Mouse (Mus musculus) hindbrain, postnatal 0 days (tissue): ENCODE measurements around the gene Pdp2. TPM values are rescaled to one million over a fixed set of nuclear protein-coding genes. Genes with fewer than 3 reads are reported as not detected.

ENCODE experiments used
- ATAC-seq: fragments of 200-750 bp; cut with Nextera tagmentation; 2 replicates; pipeline ENCODE4 v1.8.0; 2017; ENCODE audit warnings: mild to moderate bottlenecking, moderate TSS enrichment, moderate library complexity
- DNase-seq: peaks from one replicate; pipeline ENCODE4 v3.0.0-alpha.2; 2015; ENCODE audit warnings: low spot score
- H3K27ac ChIP-seq: fragments of 300-500 bp; sonication (generic); 2 replicates; pipeline ENCODE4 v1.5.1; 2014; ENCODE audit warnings: mild to moderate bottlenecking
- H3K27me3 ChIP-seq: fragments of 300-500 bp; sonication (generic); 2 replicates; pipeline ENCODE4 v1.6.1; 2014; ENCODE audit warnings: low read length, mixed read lengths; ENCODE audit not compliant: insufficient read depth
- H3K36me3 ChIP-seq: fragments of 300-500 bp; sonication (generic); 2 replicates; pipeline ENCODE4 v1.6.1; 2014; ENCODE audit warnings: low read length, mixed read lengths; ENCODE audit not compliant: insufficient read depth
- H3K4me1 ChIP-seq: fragments of 300-500 bp; sonication (generic); 2 replicates; pipeline ENCODE4 v1.6.1; 2014; ENCODE audit warnings: antibody characterized with exemption, low read length, mixed read lengths; ENCODE audit not compliant: insufficient read depth
- H3K4me2 ChIP-seq: fragments of 300-500 bp; sonication (generic); 2 replicates; pipeline ENCODE4 v1.6.1; 2014; ENCODE audit warnings: low read depth, mild to moderate bottlenecking, low read length, moderate library complexity, mixed read lengths
- H3K4me3 ChIP-seq: fragments of 300-500 bp; sonication (generic); 2 replicates; pipeline ENCODE4 v1.5.1; 2014; ENCODE audit warnings: low read length
- H3K9ac ChIP-seq: fragments of 300-500 bp; sonication (generic); replicated peaks from 2 replicates; pipeline ENCODE4 v1.6.1; 2014; ENCODE audit warnings: mild to moderate bottlenecking, low read length, moderate library complexity, mixed read lengths
- H3K9me3 ChIP-seq: fragments of 300-500 bp; sonication (generic); 2 replicates; pipeline ENCODE4 v1.6.1; 2016; ENCODE audit warnings: low read length, mixed read lengths
- CTCF ChIP-seq: IDR thresholded peaks from 2 replicates; pipeline ENCODE4 v1.5.1; 2016; ENCODE audit warnings: antibody characterized with exemption, control low read depth, low read depth
- WGBS: fragments of 180-500 bp; shearing (Covaris S2); extraction: QIAGEN DNeasy Blood & Tissue Kit; methylation state at CpG from one replicate; pipeline ENCODE4 v1.1.7; 2014; 5-methylcytosine and 5-hydroxymethylcytosine counted together
- polyA plus RNA-seq: library from polyadenylated mRNA; unstranded; fragments of >200 nt; fragmentation: Nextera tagmentation; extraction: Ambion mirVana; gene quantifications from 2 replicates; pipeline ENCODE4 v1.2.1, GENCODE M21; 2015
- total RNA-seq: library from RNA; depleted of rRNA; stranded (reverse); fragments of >200 nt; gene quantifications from 2 replicates; pipeline ENCODE4 v1.2.3, GENCODE M21; 2014

The Pdp2 gene
- total and polyA plus RNA-seq, 2 experiments from 2014 or later: 12.3 to 14.2 TPM

GRCm38 (mm10) chr8:104595773-104596536 is 4.7 kb downstream of the Pdp2 start:
- H3K4me1 ChIP-seq: peaks cover under 1% of the 10 kb centered on the region; the same call in 1 of the 2 replicates
- H3K27me3 ChIP-seq: no peaks in the 10 kb centered on the region
- H3K4me3 ChIP-seq: no peak overlapping the region
- H3K36me3 ChIP-seq: peaks cover 18% of the 10 kb centered on the region
- WGBS: 88% methylated on average over 21 of the region's 21 CpGs
- no peak overlapping the region for H3K4me2 ChIP-seq
- TF ChIP-seq CTCF: no peak
- no peak overlapping the region for H3K27ac ChIP-seq
- ATAC-seq: no peak
- DNase-seq: no peak
- H3K9me3 ChIP-seq: no peaks in the 10 kb centered on the region
- H3K9ac ChIP-seq: no peak overlapping the region

GRCm38 (mm10) chr8:104597656-104598055 is 6.4 kb downstream of the Pdp2 start:
- Histone ChIP-seq H3K4me2 (no peak overlapping the region), H3K27ac (no peak overlapping the region), H3K9ac (no peak overlapping the region), H3K36me3 (peaks cover 18% of the 10 kb centered on the region), H3K9me3 (no peaks in the 10 kb centered on the region), H3K27me3 (no peaks in the 10 kb centered on the region), H3K4me3 (no peak overlapping the region), H3K4me1 (0 out of 2 replicates have a peak, but pooled peaks cover 6% of the 10 kb centered on the region)
- TF ChIP-seq CTCF: no peak
- WGBS: 60% methylated on average over 6 of the region's 6 CpGs
- no peak for ATAC-seq
- DNase-seq: no peak

DNA sequence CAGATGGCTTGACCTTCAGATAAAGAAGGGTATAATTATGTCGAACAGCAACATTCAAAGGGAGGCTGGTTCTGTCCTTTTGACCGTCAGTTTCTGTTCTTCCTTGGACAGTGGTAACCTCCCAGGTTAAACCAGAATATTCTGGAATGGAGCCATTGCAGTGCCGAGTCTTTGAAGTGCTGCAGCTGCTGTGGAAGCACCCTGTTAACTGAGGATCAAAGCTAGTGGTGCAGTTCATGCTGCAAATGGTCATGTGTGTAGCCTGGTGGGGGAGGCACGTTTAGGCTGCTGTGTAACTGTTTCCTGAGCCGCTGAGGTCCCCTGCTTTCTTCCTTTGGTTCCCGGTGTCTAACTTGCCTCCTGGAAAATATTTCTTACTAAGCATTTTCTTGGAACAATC is 7.2 kb downstream of the Pdp2 start:
- Histone ChIP-seq H3K9me3 (no peaks in the 10 kb centered on the region), H3K27me3 (no peaks in the 10 kb centered on the region), H3K4me1 (0 out of 2 replicates have a peak, but pooled peaks cover 6% of the 10 kb centered on the region), H3K9ac (no peak overlapping the region), H3K4me3 (no peak overlapping the region), H3K27ac (no peak overlapping the region), H3K4me2 (no peak overlapping the region), H3K36me3 (peaks cover 18% of the 10 kb centered on the region)
- no peak for TF ChIP-seq CTCF
- no peak for ATAC-seq
- DNase-seq: no peak
- WGBS: 67% methylated on average over 6 of the region's 6 CpGs

- Histone ChIP-seq H3K4me1 (0 out of 2 replicates have a peak, but pooled peaks cover 6% of the 10 kb centered on the region), H3K27me3 (no peaks in the 10 kb centered on the region), H3K36me3 (no peaks in the 10 kb centered on the region), H3K4me2 (peak overlapping the region; percentile 52; the same call in 1 of the 2 replicates), H3K4me3 (no peak overlapping the region), H3K9me3 (no peaks in the 10 kb centered on the region), H3K27ac (no peak overlapping the region), H3K9ac (no peak overlapping the region)
- no peak for TF ChIP-seq CTCF
- 29% methylated on average over 7 of the region's 7 CpGs for WGBS
- DNase-seq (no peak), ATAC-seq (no peak)
Observed at GRCm38 (mm10) chr8:104601386-104601785, 10.1 kb downstream of the Pdp2 start.

DNA sequence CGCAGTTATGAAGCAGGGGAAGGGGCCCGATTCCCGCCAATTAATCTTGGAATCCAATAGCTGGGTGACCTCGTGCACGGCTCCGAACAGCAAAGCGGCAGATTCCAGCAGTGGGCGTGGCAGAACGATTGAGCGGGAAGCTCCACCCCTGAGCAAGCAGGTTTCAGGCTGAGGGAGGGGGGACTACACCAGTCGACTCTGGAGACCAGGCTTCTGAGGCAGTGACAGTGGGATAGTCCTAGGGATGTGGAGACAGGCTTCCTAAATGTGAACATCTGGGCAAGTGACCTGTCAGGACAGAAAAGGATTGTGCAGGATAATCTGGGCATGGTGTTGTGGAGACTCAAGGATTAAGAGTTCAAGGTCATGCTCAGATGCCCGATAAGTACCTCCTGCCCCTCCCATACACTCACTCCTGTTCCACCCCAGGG is 10.7 kb downstream of the Pdp2 start:
- H3K36me3 ChIP-seq: no peaks in the 10 kb centered on the region
- ATAC-seq (peak; percentile 19; the same call in 1 of the 2 replicates), DNase-seq (no peak)
- no peaks in the 10 kb centered on the region for H3K9me3 ChIP-seq
- H3K4me2 ChIP-seq: peak overlapping the region; percentile 52
- no peak overlapping the region for H3K4me3 ChIP-seq
- no peak overlapping the region for H3K27ac ChIP-seq
- WGBS: 3% methylated on average over 12 of the region's 12 CpGs
- 0 out of 2 replicates have a peak, but pooled peaks cover 6% of the 10 kb centered on the region for H3K4me1 ChIP-seq
- no peak for TF ChIP-seq CTCF
- no peak overlapping the region for H3K9ac ChIP-seq
- H3K27me3 ChIP-seq: no peaks in the 10 kb centered on the region

- 19% methylated on average over 21 of the region's 21 CpGs for WGBS
- Histone ChIP-seq H3K36me3 (no peaks in the 10 kb centered on the region), H3K9ac (no peak overlapping the region), H3K27me3 (no peaks in the 10 kb centered on the region), H3K4me3 (peak overlapping the region; percentile 11; the same call in 1 of the 2 replicates), H3K4me1 (0 out of 2 replicates have a peak, but pooled peaks cover 6% of the 10 kb centered on the region), H3K27ac (no peak overlapping the region), H3K4me2 (peak overlapping the region; percentile 52), H3K9me3 (no peaks in the 10 kb centered on the region)
- ATAC-seq (peak; percentile 92), DNase-seq (peak; percentile 94)
- TF ChIP-seq CTCF: peak; percentile 98
Observed at GRCm38 (mm10) chr8:104602468-104603244, 11.4 kb downstream of the Pdp2 start.
